Mouse (Mus musculus) MEL (cell line): ENCODE results near the gene Tpra1. TPM values are rescaled to one million over a fixed set of nuclear protein-coding genes. Genes with fewer than 3 reads are reported as not detected.

Experiments used
- DNase-seq: peaks from one replicate; pipeline ENCODE4 v3.0.0; 2011; ENCODE audit warnings: low read depth, low spot score
- H3K27ac ChIP-seq: 2 replicates; pipeline ENCODE4 v1.5.1; 2012; ENCODE audit warnings: low read depth, mild to moderate bottlenecking, control low read depth, low read length, moderate library complexity; ENCODE audit not compliant: control insufficient read depth
- H3K27me3 ChIP-seq, 2 experiments: fragments of 150-350 bp in 1 of 2; sonication (generic) in 1 of 2; 2 replicates each; pipeline ENCODE4 v1.6.1; 2012; ENCODE audit warnings: low read length in 2 of 2, mild to moderate bottlenecking in 2 of 2, improper control_type of control experiment in 1 of 2, moderate library complexity in 1 of 2; ENCODE audit not compliant: insufficient read depth in 2 of 2, control insufficient read depth in 1 of 2
- H3K36me3 ChIP-seq, 2 experiments: 2 replicates each; pipeline ENCODE4 v1.6.1; 2012 to 2014; ENCODE audit warnings: low read length in 2 of 2, improper control_type of control experiment in 1 of 2, inconsistent platforms in 1 of 2, mild to moderate bottlenecking in 1 of 2; ENCODE audit not compliant: insufficient read depth in 2 of 2, control insufficient read depth in 1 of 2
- H3K4me1 ChIP-seq, 2 experiments: fragments of 150-350 bp in 1 of 2; sonication (generic) in 1 of 2; 2 replicates each; pipeline ENCODE4 v1.6.1; 2012; ENCODE audit warnings: low read length in 2 of 2, improper control_type of control experiment in 1 of 2, mild to moderate bottlenecking in 1 of 2; ENCODE audit not compliant: insufficient read depth in 2 of 2, control insufficient read depth in 1 of 2
- H3K4me3 ChIP-seq, 2 experiments: fragments of 150-350 bp in 1 of 2; sonication (generic) in 1 of 2; 2 replicates each; pipeline ENCODE4 v1.5.1; 2012; ENCODE audit warnings: low read depth in 2 of 2, low read length in 2 of 2, mild to moderate bottlenecking in 2 of 2, moderate library complexity in 2 of 2, control low read depth in 1 of 2, improper control_type of control experiment in 1 of 2; ENCODE audit not compliant: control insufficient read depth in 1 of 2, insufficient read depth in 1 of 2
- H3K79me2 ChIP-seq: 2 replicates; pipeline ENCODE4 v1.6.1; 2012; ENCODE audit warnings: mild to moderate bottlenecking, low read length, moderate library complexity; ENCODE audit not compliant: control insufficient read depth, poor library complexity, insufficient read depth
- H3K9ac ChIP-seq: 2 replicates; pipeline ENCODE4 v1.6.1; 2012; ENCODE audit warnings: low read depth, mild to moderate bottlenecking, control low read depth, low read length, moderate library complexity; ENCODE audit not compliant: control insufficient read depth, poor library complexity, severe bottlenecking
- H3K9me3 ChIP-seq: fragments of 150-350 bp; sonication (generic); replicated peaks from 2 replicates; pipeline ENCODE4 v1.6.1; 2012; ENCODE audit warnings: mild to moderate bottlenecking, low read length, improper control_type of control experiment, moderate library complexity; ENCODE audit not compliant: insufficient read depth
- BHLHE40 ChIP-seq: IDR thresholded peaks from 2 replicates; pipeline ENCODE4 v1.6.1; 2012; ENCODE audit warnings: low read depth, mild to moderate bottlenecking, inconsistent platforms, low read length, improper control_type of control experiment, borderline replicate concordance
- CHD1 ChIP-seq: IDR thresholded peaks from 2 replicates; pipeline ENCODE4 v1.6.1; 2012; ENCODE audit warnings: low read depth, mild to moderate bottlenecking, inconsistent platforms, low read length, improper control_type of control experiment
- CHD2 ChIP-seq: IDR thresholded peaks from 2 replicates; pipeline ENCODE4 v1.6.1; 2011; ENCODE audit warnings: low read length, improper control_type of control experiment
- E2F4 ChIP-seq: IDR thresholded peaks from 2 replicates; pipeline ENCODE4 v1.6.1; 2011; ENCODE audit warnings: low read depth, low read length, improper control_type of control experiment, borderline replicate concordance
- ETS1 ChIP-seq: IDR thresholded peaks from 2 replicates; pipeline ENCODE4 v1.6.1; 2012; ENCODE audit warnings: low read depth, mild to moderate bottlenecking, inconsistent platforms, low read length, improper control_type of control experiment, moderate library complexity
- GATA1 ChIP-seq: IDR thresholded peaks from 2 replicates; pipeline ENCODE4 v1.6.1; 2011; ENCODE audit warnings: low read depth, low read length, improper control_type of control experiment
- JUND ChIP-seq: IDR thresholded peaks from 2 replicates; pipeline ENCODE4 v1.6.1; 2011; ENCODE audit warnings: low read depth, mild to moderate bottlenecking, improper control_type of control experiment, low read length
- KAT2A ChIP-seq: conservative IDR thresholded peaks from 2 replicates; pipeline ENCODE4 v1.6.1; 2012; ENCODE audit warnings: low read depth, low read length, improper control_type of control experiment, inconsistent platforms
- MAFK ChIP-seq: IDR thresholded peaks from 2 replicates; pipeline ENCODE4 v1.6.1; 2011; ENCODE audit warnings: low read depth, mild to moderate bottlenecking, low read length, improper control_type of control experiment, borderline replicate concordance
- MAX ChIP-seq: IDR thresholded peaks from 2 replicates; pipeline ENCODE4 v1.6.1; 2011; ENCODE audit warnings: low read length, improper control_type of control experiment
- MAZ ChIP-seq: IDR thresholded peaks from 2 replicates; pipeline ENCODE4 v1.6.1; 2012; ENCODE audit warnings: low read depth, mild to moderate bottlenecking, inconsistent platforms, low read length, improper control_type of control experiment
- MEF2A ChIP-seq: IDR thresholded peaks from 2 replicates; pipeline ENCODE4 v1.6.1; 2014; ENCODE audit warnings: low read depth, mild to moderate bottlenecking, inconsistent platforms, low read length, improper control_type of control experiment; ENCODE audit not compliant: poor library complexity, insufficient replicate concordance, severe bottlenecking; ENCODE audit errors: extremely low read depth
- MYC ChIP-seq: IDR thresholded peaks from 2 replicates; pipeline ENCODE4 v1.6.1; 2011; ENCODE audit warnings: low read depth, mild to moderate bottlenecking, low read length, improper control_type of control experiment, moderate library complexity
- NRF1 ChIP-seq: IDR thresholded peaks from 2 replicates; pipeline ENCODE4 v1.6.1; 2014; ENCODE audit warnings: low read depth, mild to moderate bottlenecking, inconsistent platforms, low read length, improper control_type of control experiment, moderate library complexity; ENCODE audit not compliant: poor library complexity, insufficient read depth, severe bottlenecking
- RCOR1 ChIP-seq: IDR thresholded peaks from 2 replicates; pipeline ENCODE4 v1.6.1; 2012; ENCODE audit warnings: low read depth, mild to moderate bottlenecking, inconsistent platforms, low read length, improper control_type of control experiment
- TBP ChIP-seq: IDR thresholded peaks from 2 replicates; pipeline ENCODE4 v1.8.0; 2011; ENCODE audit warnings: low read depth, low read length, improper control_type of control experiment
- TCF12 ChIP-seq: IDR thresholded peaks from 2 replicates; pipeline ENCODE4 v1.6.1; 2014; ENCODE audit warnings: low read depth, mild to moderate bottlenecking, inconsistent platforms, low read length, improper control_type of control experiment, moderate library complexity
- USF1 ChIP-seq: IDR thresholded peaks from 2 replicates; pipeline ENCODE4 v1.6.1; 2014; ENCODE audit warnings: low read depth, mild to moderate bottlenecking, inconsistent platforms, low read length, improper control_type of control experiment, moderate library complexity
- USF2 ChIP-seq, 2 experiments: IDR thresholded peaks; 2 replicates each; pipeline ENCODE4 v1.6.1; 2011 to 2012; ENCODE audit warnings: improper control_type of control experiment in 2 of 2, low read length in 2 of 2, borderline replicate concordance in 1 of 2, inconsistent platforms in 1 of 2, low read depth in 1 of 2, mild to moderate bottlenecking in 1 of 2; ENCODE audit not compliant: insufficient read depth in 1 of 2
- ZC3H11A ChIP-seq: IDR thresholded peaks from 2 replicates; pipeline ENCODE4 v1.6.1; 2012; ENCODE audit warnings: low read depth, mild to moderate bottlenecking, inconsistent platforms, low read length, improper control_type of control experiment
- polyA plus RNA-seq, 2 experiments: library from polyadenylated mRNA; stranded (reverse) in 1 of 2; unstranded in 1 of 2; fragments of >175 nt in 1 of 2; fragments of >200 nt in 1 of 2; gene quantifications; 2 replicates each; pipeline versions ENCODE4 v1.2.1 to v1.2.4; 2012; ENCODE audit warnings: low replicate concordance in 2 of 2, low read depth in 1 of 2; ENCODE audit not compliant: insufficient read length in 2 of 2, insufficient read depth in 1 of 2, missing spikeins in 1 of 2
- total RNA-seq: library from RNA; depleted of rRNA; stranded (reverse); fragments of 300-350 nt; gene quantifications from 2 replicates; pipeline ENCODE4 v1.2.3, GENCODE M21; 2012

The Tpra1 gene
- total and polyA plus RNA-seq, 3 experiments, result 22.9 to 42.4 TPM; not detected in 1

DNA sequence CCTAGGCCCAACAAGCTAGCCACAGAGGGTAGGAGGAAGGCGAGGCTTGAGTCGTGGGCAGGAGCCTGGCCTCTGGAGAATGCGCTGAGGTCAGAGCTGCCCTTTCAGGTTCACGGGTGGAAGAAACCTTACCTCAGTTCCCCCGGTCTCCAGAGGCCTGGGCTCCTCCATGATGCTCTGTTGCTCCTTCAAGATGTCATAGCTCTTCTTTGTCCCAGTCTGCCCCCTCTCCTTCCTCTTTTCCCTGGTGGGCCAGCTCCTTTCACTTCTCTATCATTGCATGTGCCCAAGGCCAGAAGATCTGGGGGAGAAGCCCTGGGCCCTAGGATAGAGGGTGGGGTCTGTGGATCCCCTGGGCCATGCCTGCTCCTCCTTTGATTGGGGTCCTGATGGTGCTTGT lies 1.7 kb downstream of the Tpra1 start:
- no peaks in the 10 kb centered on the region for H3K9me3 ChIP-seq
- no peak overlapping the region for H3K4me3 ChIP-seq
- TF ChIP-seq BHLHE40, result no peak
- TF ChIP-seq MEF2A, result no peak
- TF ChIP-seq MAFK, result no peak
- TF ChIP-seq USF2 (IDR thresholded peaks at IDR 0.05; ENCODE audit: borderline replicate concordance in 1 of 2, insufficient read depth in 1 of 2, low read depth in 1 of 2, low read length in 2 of 2), result no peak
- TF ChIP-seq MAZ, result no peak
- no peak for TF ChIP-seq E2F4
- no peak for TF ChIP-seq NRF1
- no peak for TF ChIP-seq ETS1
- no peak for TF ChIP-seq ZC3H11A
- TF ChIP-seq TCF12, result no peak
- TF ChIP-seq CHD1, result no peak
- no peak for TF ChIP-seq CHD2
- no peak for TF ChIP-seq USF1
- TF ChIP-seq TBP, result no peak
- TF ChIP-seq MYC, result no peak
- TF ChIP-seq RCOR1, result no peak
- peak; percentile 28 for DNase-seq
- peaks cover 0 to 6% of the 10 kb centered on the region in 2 experiments; a peak in 2 of 4 replicates for H3K36me3 ChIP-seq
- H3K9ac ChIP-seq, result no peak overlapping the region
- H3K27ac ChIP-seq, result no peak overlapping the region
- H3K79me2 ChIP-seq, result peaks cover 12% of the 10 kb centered on the region
- H3K4me1 ChIP-seq, result peaks cover 0 to 17% of the 10 kb centered on the region in 2 experiments; a peak in 2 of 4 replicates
- H3K27me3 ChIP-seq, result no peaks in the 10 kb centered on the region

- Histone ChIP-seq H3K9me3 (no peaks in the 10 kb centered on the region), H3K79me2 (peaks cover 12% of the 10 kb centered on the region), H3K9ac (no peak overlapping the region), H3K36me3 (peaks cover 0 to 6% of the 10 kb centered on the region in 2 experiments; a peak in 2 of 4 replicates), H3K27me3 (no peaks in the 10 kb centered on the region), H3K4me3 (no peak overlapping the region), H3K27ac (no peak overlapping the region), H3K4me1 (peaks cover 0 to 17% of the 10 kb centered on the region in 2 experiments; a peak in 2 of 4 replicates)
- TF ChIP-seq GATA1, result no peak
- TF ChIP-seq JUND, result no peak
- no peak for TF ChIP-seq TCF12
- no peak for TF ChIP-seq CHD1
- no peak for TF ChIP-seq KAT2A
- no peak for TF ChIP-seq MAX
- no peak for DNase-seq
These were observed 2.5 kb downstream of the Tpra1 start for GRCm38 (mm10) chr6:88904456-88904974.
